Mouse (Mus musculus) hindbrain, embryonic 12.5 days (tissue): ENCODE measurements at regions not wholly inside any gene's neighbourhood (a gene's known extent, or its start where the extent isn't known, plus 50 kb on each side); places are given as distances from the start of the nearest gene placed in this dataset.

Source experiments
- ATAC-seq: fragments of 200-750 bp; cut with Nextera tagmentation; 2 replicates; pipeline ENCODE4 v1.8.0; 2017; ENCODE audit warnings: moderate TSS enrichment; ENCODE audit not compliant: low FRiP score
- H3K27ac ChIP-seq: fragments of 300-500 bp; sonication (generic); 2 replicates; pipeline ENCODE4 v1.5.1; 2016; ENCODE audit warnings: mild to moderate bottlenecking
- H3K27me3 ChIP-seq: fragments of 300-500 bp; sonication (generic); 2 replicates; pipeline ENCODE4 v1.6.1; 2016; ENCODE audit warnings: mild to moderate bottlenecking
- H3K36me3 ChIP-seq: fragments of 300-500 bp; sonication (generic); 2 replicates; pipeline ENCODE4 v1.6.1; 2016; ENCODE audit warnings: mild to moderate bottlenecking
- H3K4me1 ChIP-seq: fragments of 300-500 bp; sonication (generic); 2 replicates; pipeline ENCODE4 v1.6.1; 2016
- H3K4me2 ChIP-seq: fragments of 300-500 bp; sonication (generic); replicated peaks from 2 replicates; pipeline ENCODE4 v1.6.1; 2016; ENCODE audit warnings: mild to moderate bottlenecking
- H3K4me3 ChIP-seq: fragments of 300-500 bp; sonication (generic); 2 replicates; pipeline ENCODE4 v1.5.1; 2016; ENCODE audit warnings: mild to moderate bottlenecking
- H3K9ac ChIP-seq: fragments of 300-500 bp; sonication (generic); 2 replicates; pipeline ENCODE4 v1.6.1; 2016; ENCODE audit warnings: mild to moderate bottlenecking, moderate library complexity
- H3K9me3 ChIP-seq: fragments of 300-500 bp; sonication (generic); replicated peaks from 2 replicates; pipeline ENCODE4 v1.6.1; 2016; ENCODE audit warnings: mild to moderate bottlenecking
- WGBS: fragments of 180-500 bp; shearing (Covaris S2); methylation state at CpG from one replicate; pipeline ENCODE4 v1.1.7; 2016; 5-methylcytosine and 5-hydroxymethylcytosine counted together

DNA sequence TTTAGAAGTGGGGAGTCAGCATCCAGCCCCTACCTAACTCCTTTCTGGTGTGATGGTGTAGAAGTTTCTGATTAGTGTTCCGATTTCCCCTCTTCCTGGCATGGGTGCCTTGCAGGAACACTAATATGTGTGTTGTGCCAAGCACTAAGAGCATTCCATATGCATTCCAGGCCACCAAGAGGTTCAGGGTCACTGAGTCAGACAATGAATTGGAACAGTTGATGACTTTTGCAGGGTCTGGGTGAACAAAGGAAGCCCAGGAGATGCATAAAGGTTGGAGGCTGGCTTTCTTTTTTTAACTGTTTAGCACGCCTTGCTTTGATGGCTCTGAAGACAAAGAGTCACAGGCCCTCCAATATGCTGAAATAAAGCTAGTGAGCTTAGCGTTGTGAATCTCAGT, 244.3 kb upstream of the Thbs1 start:
- 25% methylated on average over 3 of the region's 3 CpGs for WGBS
- no peak overlapping the region for H3K27ac ChIP-seq

DNA sequence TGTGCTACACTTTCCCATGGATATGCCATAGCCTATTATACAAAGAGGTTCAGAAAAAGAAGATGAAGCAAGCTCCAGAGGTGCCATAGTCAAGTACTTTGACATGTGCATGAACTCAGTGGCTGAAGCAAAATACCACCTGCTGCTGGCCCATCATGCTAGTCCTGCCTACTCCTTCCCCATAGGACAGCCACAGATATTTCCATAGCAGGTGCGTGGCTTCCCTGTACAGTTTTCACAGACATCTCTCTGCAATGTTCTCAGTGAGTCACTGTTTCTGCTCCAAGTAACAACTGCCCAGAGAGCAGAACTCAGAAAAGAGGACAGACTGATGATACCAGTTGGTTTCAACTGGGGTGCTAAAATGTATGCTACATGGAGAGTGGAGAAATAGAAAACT, 242.8 kb upstream of the Thbs1 start:
- no peaks in the 10 kb centered on the region for H3K27me3 ChIP-seq
- no peak overlapping the region for H3K4me3 ChIP-seq
- no peak for ATAC-seq
- no peaks in the 10 kb centered on the region for H3K36me3 ChIP-seq
- H3K27ac ChIP-seq: no peak overlapping the region
- peaks cover 13% of the 10 kb centered on the region for H3K4me1 ChIP-seq
- H3K9me3 ChIP-seq: no peaks in the 10 kb centered on the region
- no peak overlapping the region for H3K4me2 ChIP-seq
- no peak overlapping the region for H3K9ac ChIP-seq
- 87% methylated on average over 1 of the region's 1 CpGs for WGBS

More for the DNA sequence above, 244.3 kb upstream of the Thbs1 start:
- ATAC-seq: no peak
- H3K4me1 ChIP-seq: peaks cover 14% of the 10 kb centered on the region
- no peaks in the 10 kb centered on the region for H3K36me3 ChIP-seq
- H3K4me3 ChIP-seq: no peak overlapping the region
- H3K9ac ChIP-seq: no peak overlapping the region
- H3K4me2 ChIP-seq: no peak overlapping the region
- no peaks in the 10 kb centered on the region for H3K27me3 ChIP-seq
- H3K9me3 ChIP-seq: no peaks in the 10 kb centered on the region

DNA sequence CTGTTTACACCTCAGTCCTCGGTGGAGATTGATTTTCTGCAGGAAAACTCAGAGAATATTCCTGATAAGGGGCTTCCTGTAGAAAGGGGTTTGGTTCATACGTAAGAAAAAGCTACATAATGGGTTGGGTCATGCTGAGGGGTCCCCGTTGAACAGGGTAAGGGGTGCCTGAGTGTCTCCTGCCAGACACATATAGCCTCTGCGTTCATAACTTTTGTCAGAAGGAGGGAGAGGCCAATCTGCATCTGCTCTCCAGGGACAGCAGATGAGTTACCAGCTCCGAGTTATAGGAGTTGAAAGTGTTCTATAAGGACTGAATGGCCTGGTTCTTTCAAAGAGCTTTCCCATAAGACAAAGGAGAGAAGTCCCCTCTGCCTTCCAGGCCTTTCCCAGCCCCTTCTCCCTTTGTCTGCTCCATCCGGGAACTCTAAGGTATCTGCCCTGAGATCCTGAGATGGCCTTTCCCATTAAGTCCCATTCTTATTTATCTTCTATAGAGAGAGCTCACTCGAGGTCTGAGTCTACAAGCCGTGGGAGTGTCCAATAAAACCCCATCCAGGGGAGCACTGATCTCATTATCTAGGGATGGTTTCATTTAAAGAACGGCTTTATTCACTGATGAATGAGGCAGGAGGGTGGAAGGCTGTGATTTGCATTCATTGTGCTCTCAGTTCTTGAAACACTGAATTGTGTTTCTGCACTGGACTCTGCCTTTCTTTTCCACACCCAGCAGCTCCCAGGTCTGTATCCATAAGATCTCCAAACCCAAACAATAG, 240.0 kb upstream of the Thbs1 start:
- ATAC-seq: peak; percentile 52
- no peaks in the 10 kb centered on the region for H3K9me3 ChIP-seq
- no peaks in the 10 kb centered on the region for H3K36me3 ChIP-seq
- H3K27me3 ChIP-seq: no peaks in the 10 kb centered on the region
- no peak overlapping the region for H3K27ac ChIP-seq
- 31% methylated on average over 9 of the region's 9 CpGs for WGBS
- H3K4me1 ChIP-seq: peaks cover 13% of the 10 kb centered on the region
- H3K9ac ChIP-seq: no peak overlapping the region
- H3K4me3 ChIP-seq: no peak overlapping the region
- no peak overlapping the region for H3K4me2 ChIP-seq

DNA sequence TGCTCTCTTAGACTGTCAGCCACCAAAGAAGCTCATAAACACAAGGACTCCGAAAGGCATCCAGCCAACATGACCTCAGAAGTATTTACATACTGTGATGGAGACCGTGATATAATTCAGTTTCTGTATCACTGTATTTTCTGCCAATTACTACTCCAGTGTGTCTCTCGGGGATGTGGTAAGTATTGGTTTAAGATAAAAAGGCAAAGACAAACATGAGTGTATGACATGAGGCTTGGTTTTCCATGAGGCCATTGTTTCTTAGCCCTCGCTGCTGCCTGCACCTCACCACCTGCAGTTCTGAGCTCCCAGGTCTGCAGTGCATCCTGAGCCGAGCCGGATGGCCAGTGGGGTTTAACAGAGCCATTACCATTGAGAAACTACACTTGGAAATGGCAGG, 233.9 kb upstream of the Thbs1 start:
- ATAC-seq: no peak
- Histone ChIP-seq H3K27ac (no peak overlapping the region), H3K9me3 (no peaks in the 10 kb centered on the region), H3K36me3 (no peaks in the 10 kb centered on the region), H3K27me3 (no peaks in the 10 kb centered on the region), H3K4me1 (no peaks in the 10 kb centered on the region), H3K4me3 (no peak overlapping the region), H3K4me2 (no peak overlapping the region), H3K9ac (no peak overlapping the region)
- 73% methylated on average over 6 of the region's 6 CpGs for WGBS

DNA sequence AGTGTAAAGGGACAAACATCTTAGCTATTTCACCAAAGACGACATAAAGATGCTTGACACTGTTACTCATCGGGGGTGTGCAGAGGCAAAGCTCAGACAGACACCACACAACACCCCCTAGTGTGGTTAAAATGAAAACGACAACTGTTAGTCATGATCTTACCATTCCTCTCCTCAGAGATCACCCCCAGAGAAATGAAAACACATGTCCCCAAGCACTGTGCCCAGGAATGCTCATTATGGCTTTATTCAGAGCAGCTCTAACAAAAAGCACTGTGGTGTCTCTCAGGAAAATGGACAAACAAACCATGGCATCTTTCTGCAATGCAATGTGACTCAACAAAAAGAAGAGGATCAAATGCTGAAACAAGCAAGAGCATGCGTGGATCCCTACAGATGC, 229.5 kb upstream of the Thbs1 start:
- no peak overlapping the region for H3K27ac ChIP-seq
- H3K36me3 ChIP-seq: no peaks in the 10 kb centered on the region
- no peak overlapping the region for H3K4me2 ChIP-seq
- H3K9ac ChIP-seq: no peak overlapping the region
- no peak overlapping the region for H3K4me3 ChIP-seq
- WGBS: 75% methylated on average over 4 of the region's 4 CpGs
- H3K9me3 ChIP-seq: no peaks in the 10 kb centered on the region
- H3K27me3 ChIP-seq: no peaks in the 10 kb centered on the region
- no peaks in the 10 kb centered on the region for H3K4me1 ChIP-seq
- no peak for ATAC-seq

DNA sequence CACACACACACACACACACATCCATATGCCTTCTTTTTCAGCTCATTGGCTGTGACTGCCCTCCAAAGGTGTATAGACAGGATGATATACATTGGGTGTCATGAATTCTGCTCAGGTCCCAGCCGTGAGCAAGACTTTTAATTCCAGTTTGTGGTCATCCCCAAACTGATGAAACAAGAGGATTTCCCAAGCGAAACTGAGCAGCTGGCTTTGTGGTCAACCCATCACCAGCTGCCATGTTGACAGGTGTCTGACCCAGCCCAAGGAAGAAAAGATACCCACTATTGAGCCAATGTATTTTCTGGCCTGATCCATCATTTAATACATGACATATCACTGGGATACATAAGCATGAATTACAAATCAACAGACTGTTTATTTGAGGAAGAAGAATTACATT, 228.8 kb upstream of the Thbs1 start:
- Histone ChIP-seq H3K9ac (no peak overlapping the region), H3K4me1 (no peaks in the 10 kb centered on the region), H3K36me3 (no peaks in the 10 kb centered on the region), H3K4me2 (no peak overlapping the region), H3K4me3 (no peak overlapping the region), H3K27ac (no peak overlapping the region), H3K27me3 (no peaks in the 10 kb centered on the region), H3K9me3 (no peaks in the 10 kb centered on the region)
- 87% methylated on average over 2 of the region's 2 CpGs for WGBS
- ATAC-seq: no peak

DNA sequence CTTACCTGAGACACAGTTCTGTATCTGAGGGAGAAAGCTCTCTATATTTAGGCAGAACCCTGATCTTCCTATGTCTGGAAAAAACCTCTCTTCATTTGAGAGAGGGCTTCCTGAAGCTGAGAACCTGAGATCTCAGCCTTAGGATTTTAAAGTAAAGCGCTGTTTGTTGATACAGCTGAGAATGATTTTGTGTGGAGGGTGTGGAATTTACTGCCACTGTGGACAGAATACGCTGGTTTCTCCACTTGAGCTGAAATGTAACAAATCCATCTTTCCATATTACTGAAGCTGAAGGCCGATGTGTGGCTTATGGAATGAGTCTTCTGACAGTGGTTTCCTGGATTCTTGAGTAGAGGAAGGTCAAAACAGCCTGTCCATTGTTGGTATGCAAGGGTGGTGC, 225.2 kb upstream of the Thbs1 start:
- Histone ChIP-seq H3K36me3 (no peaks in the 10 kb centered on the region), H3K4me2 (no peak overlapping the region), H3K27me3 (no peaks in the 10 kb centered on the region), H3K27ac (no peak overlapping the region), H3K9ac (no peak overlapping the region), H3K4me3 (no peak overlapping the region), H3K9me3 (no peaks in the 10 kb centered on the region), H3K4me1 (no peaks in the 10 kb centered on the region)
- no peak for ATAC-seq
- WGBS: 72% methylated on average over 3 of the region's 3 CpGs

DNA sequence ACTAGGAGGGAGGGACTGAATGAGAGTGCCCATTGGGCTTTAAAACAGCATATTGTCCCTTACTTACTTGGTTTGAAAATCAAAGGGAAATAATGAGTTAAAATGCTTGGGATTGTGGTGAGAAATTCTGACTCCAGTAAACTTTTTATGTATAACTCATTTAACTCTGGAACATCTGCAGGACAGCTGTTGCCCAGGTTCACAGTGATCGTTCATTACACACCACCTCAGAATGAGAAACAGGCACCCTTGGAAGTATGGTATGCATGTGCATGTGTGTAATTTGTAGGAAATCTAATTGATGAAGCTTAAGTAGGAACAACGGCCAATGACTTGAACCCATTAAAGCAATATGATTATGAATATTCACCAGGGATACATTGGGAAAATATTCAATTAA, 210.4 kb upstream of the Thbs1 start:
- Histone ChIP-seq H3K36me3 (no peaks in the 10 kb centered on the region), H3K4me3 (no peak overlapping the region), H3K9ac (no peak overlapping the region), H3K9me3 (no peaks in the 10 kb centered on the region), H3K4me1 (no peaks in the 10 kb centered on the region), H3K27ac (no peak overlapping the region), H3K4me2 (no peak overlapping the region), H3K27me3 (no peaks in the 10 kb centered on the region)
- 82% methylated on average over 2 of the region's 2 CpGs for WGBS
- ATAC-seq: no peak

DNA sequence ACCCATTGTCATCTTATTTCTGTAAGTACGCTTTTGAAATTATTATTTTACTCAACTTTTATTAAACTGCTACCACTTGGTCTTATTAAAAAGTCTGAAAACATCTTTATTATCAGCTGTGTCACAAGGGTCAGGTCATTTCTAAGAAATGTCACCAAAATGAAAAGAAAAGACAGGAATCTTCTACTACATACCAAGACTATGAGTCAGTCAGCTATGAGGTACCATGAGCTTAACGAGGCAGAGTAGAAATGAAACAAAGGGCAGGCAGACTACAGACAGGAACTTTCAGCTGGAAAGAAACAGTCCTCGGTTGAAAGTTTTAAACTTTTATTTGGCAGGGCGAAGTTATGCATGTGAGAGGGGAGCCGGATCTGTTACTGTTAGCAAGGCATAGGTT, 208.8 kb upstream of the Thbs1 start:
- ATAC-seq: no peak
- no peak overlapping the region for H3K27ac ChIP-seq
- 90% methylated on average over 5 of the region's 5 CpGs for WGBS
- H3K4me3 ChIP-seq: no peak overlapping the region
- H3K4me1 ChIP-seq: no peaks in the 10 kb centered on the region
- H3K4me2 ChIP-seq: no peak overlapping the region
- H3K9me3 ChIP-seq: no peaks in the 10 kb centered on the region
- no peaks in the 10 kb centered on the region for H3K27me3 ChIP-seq
- no peak overlapping the region for H3K9ac ChIP-seq
- no peaks in the 10 kb centered on the region for H3K36me3 ChIP-seq

DNA sequence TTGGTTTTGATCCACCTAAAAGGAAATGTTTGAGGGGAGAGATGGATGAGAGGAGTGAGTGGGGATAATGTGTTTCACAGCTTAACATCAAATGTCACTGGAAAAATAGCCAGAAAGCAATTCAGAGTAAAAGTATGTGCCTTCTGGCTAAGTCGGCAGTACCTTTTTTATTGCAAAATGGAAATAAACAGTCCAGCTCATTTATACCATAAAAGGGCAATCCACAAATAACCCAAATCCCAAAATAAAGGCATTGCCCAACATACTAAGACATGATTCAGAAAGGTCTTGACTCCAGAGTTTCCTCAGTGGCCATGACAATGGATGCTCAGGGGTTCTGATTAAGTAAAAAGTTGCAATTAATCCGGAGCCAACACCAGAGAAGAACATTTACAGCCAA, 208.0 kb upstream of the Thbs1 start:
- H3K9ac ChIP-seq: no peak overlapping the region
- H3K27me3 ChIP-seq: no peaks in the 10 kb centered on the region
- H3K27ac ChIP-seq: no peak overlapping the region
- no peak overlapping the region for H3K4me2 ChIP-seq
- no peak for ATAC-seq
- no peaks in the 10 kb centered on the region for H3K9me3 ChIP-seq
- H3K4me3 ChIP-seq: no peak overlapping the region
- 87% methylated on average over 2 of the region's 2 CpGs for WGBS
- no peaks in the 10 kb centered on the region for H3K36me3 ChIP-seq
- H3K4me1 ChIP-seq: no peaks in the 10 kb centered on the region

DNA sequence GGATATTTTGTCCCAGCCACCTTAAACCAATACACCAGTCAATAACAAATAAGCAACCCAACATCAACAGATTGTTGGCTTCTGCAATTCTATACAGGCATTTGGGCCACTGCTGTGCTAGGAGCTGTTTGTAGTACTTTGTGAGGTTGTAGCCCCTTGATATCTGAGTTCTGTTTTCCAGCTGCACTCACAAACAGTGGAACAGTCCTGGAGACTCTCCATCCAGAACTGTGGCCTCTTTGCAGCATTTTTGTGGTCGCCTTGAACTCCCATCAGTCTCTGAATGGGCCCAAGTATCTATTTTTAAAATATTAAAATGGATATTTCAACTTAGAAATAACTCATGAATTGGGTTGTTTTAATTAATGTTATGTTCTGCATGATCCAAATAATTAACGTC, 205.2 kb upstream of the Thbs1 start:
- Histone ChIP-seq H3K4me2 (no peak overlapping the region), H3K4me3 (no peak overlapping the region), H3K36me3 (no peaks in the 10 kb centered on the region), H3K9ac (no peak overlapping the region), H3K27me3 (no peaks in the 10 kb centered on the region), H3K27ac (no peak overlapping the region), H3K9me3 (no peaks in the 10 kb centered on the region), H3K4me1 (no peaks in the 10 kb centered on the region)
- ATAC-seq: no peak
- 91% methylated on average over 2 of the region's 2 CpGs for WGBS

DNA sequence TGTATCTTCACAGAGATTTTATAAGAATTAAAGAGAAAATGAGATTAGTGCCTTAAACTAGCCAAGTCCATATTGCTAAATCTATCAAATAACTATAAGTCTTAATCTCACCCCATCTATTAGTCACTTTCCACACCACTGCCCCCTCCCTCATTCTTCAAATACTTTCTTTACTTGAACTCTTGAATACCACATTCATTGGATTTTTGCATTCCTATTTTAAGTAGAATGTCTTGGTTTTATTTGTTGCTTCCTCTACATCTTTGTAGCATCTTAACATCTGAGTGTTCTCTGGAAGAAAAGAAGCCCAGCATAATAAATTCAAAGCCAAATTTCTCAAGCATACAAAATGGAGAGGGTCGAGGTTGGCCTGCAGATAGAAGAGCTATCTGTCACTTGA, 200.9 kb upstream of the Thbs1 start:
- H3K4me1 ChIP-seq: no peaks in the 10 kb centered on the region
- 68% methylated on average over 1 of the region's 1 CpGs for WGBS
- no peak for ATAC-seq
- H3K27me3 ChIP-seq: no peaks in the 10 kb centered on the region
- H3K4me2 ChIP-seq: no peak overlapping the region
- no peak overlapping the region for H3K4me3 ChIP-seq
- H3K9me3 ChIP-seq: no peaks in the 10 kb centered on the region
- no peaks in the 10 kb centered on the region for H3K36me3 ChIP-seq
- H3K27ac ChIP-seq: no peak overlapping the region
- no peak overlapping the region for H3K9ac ChIP-seq

DNA sequence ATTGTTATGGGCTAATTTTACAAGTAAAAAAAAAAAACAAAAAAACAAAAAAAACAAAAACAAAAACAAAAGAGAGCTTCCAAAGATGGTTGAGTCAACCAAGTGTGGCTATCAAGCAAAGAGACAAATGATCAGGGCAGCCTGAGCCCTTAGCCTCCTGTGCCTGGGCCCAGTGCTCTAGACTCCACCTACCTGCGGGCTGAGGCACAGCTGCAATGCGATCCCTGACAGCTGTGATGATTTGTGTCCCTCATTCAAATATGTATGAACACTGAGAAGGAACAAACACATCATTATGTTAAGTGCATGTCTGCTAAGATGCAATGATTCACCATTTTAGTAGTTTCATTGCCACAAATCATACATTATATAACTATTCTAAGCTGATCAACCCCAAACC, 199.0 kb upstream of the Thbs1 start:
- no peaks in the 10 kb centered on the region for H3K27me3 ChIP-seq
- no peaks in the 10 kb centered on the region for H3K4me1 ChIP-seq
- no peaks in the 10 kb centered on the region for H3K36me3 ChIP-seq

More for the DNA sequence above, 199.0 kb upstream of the Thbs1 start:
- Histone ChIP-seq H3K27ac (no peak overlapping the region), H3K4me2 (no peak overlapping the region), H3K9ac (no peak overlapping the region), H3K4me3 (no peak overlapping the region), H3K9me3 (no peaks in the 10 kb centered on the region)
- WGBS: 78% methylated on average over 2 of the region's 2 CpGs
- ATAC-seq: no peak
